Mouse (Mus musculus): Measurements from ENCODE around the gene Pip5k1b. TPM values are rescaled to one million over a fixed set of nuclear protein-coding genes. Genes with fewer than 3 reads are reported as not detected.

Pip5k1b gene
- polyA plus RNA-seq, 1 experiment from 2014 or later, result 7.0 TPM

DNA sequence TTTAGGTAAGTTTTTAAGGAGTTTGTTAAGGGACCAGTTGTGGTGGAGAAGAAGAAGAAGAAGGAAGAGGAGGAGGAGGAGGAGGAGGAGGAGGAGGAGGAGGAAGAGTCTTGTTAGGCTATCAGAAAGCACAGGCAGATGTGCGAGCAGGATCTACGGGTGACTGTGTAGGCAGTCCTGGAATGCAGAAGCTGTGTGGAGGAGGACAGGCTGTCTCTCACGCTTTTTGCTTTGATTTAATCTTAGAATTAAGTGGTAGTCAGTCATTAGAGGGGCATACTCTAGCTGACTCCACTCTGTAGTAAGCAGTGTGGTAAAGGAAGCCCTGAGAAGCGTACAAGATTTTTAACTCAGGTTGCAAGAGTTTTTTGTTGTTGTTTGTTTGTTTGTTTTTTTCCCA, 86.5 kb downstream of the Pip5k1b start:
- H3K36me3 ChIP-seq, result peaks cover 7% of the 10 kb centered on the region; the same call in 1 of the 2 replicates
- no peaks in the 10 kb centered on the region for H3K9me3 ChIP-seq
- ATAC-seq (ENCODE audit: extremely low read depth, insufficient number of reproducible peaks, low FRiP score, low TSS enrichment), result no peak
- H3K4me3 ChIP-seq, result no peak overlapping the region
- H3K27ac ChIP-seq (replicated peaks), result peak overlapping the region; percentile 67
- 28% methylated on average over 4 of the region's 4 CpGs for WGBS
- H3K4me1 ChIP-seq, result peaks cover 47% of the 10 kb centered on the region
- H3K4me2 ChIP-seq, result peak overlapping the region; percentile 41
- H3K9ac ChIP-seq, result peak overlapping the region; percentile 54; the same call in 1 of the 2 replicates
- no peaks in the 10 kb centered on the region for H3K27me3 ChIP-seq (replicated peaks)

DNA sequence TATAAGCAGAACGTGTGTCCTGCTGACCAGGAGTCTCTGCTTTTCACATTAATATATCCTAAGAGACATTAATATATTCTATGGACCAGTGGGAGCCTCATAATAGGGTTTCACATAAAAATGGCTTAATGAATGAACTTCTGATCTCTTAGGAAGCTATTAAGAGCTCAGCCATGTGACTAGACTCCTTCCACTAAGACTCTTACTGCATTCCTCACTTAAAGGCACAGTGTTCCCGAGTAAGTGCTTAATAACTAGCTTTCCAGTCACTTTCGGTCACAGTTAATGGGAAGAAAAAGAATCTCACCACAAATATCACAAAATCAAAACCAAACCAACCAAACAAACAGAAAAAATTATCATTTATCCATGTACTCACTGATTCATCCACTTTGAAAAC, 87.1 kb downstream of the Pip5k1b start:
- H3K27me3 ChIP-seq (replicated peaks), result no peaks in the 10 kb centered on the region
- 0 out of 2 replicates have a peak, but pooled peaks cover 7% of the 10 kb centered on the region for H3K36me3 ChIP-seq
- no peaks in the 10 kb centered on the region for H3K9me3 ChIP-seq
- no peak for ATAC-seq (ENCODE audit: extremely low read depth, insufficient number of reproducible peaks, low FRiP score, low TSS enrichment)
- peaks cover 41% of the 10 kb centered on the region for H3K4me1 ChIP-seq
- WGBS, result 61% methylated on average over 3 of the region's 3 CpGs
- H3K27ac ChIP-seq (replicated peaks), result peak overlapping the region; percentile 67
- no peak overlapping the region for H3K9ac ChIP-seq
- peak overlapping the region; percentile 41 for H3K4me2 ChIP-seq
- H3K4me3 ChIP-seq, result no peak overlapping the region

DNA sequence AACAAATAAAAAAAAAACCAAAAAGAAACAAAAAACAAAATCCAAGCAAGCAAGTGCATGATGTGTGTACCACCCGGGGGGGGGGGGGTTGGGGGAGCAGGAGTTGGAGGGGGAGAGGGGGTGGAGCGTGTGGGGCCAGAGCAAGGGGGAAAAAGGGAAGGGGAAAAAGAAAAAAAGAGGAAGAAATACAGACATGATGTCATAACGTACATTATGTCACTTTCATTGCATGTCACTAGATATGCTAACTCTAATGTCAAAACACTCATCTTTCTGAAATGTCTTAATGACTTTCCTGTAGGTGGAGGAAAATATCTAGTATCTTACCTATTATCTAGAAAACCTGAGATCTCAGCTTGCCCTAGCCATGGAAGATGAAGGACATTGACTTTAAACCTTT, 92.7 kb downstream of the Pip5k1b start:
- H3K9ac ChIP-seq, result no peak overlapping the region
- no peak overlapping the region for H3K27ac ChIP-seq (replicated peaks)
- H3K4me1 ChIP-seq, result peaks cover 21% of the 10 kb centered on the region
- H3K4me3 ChIP-seq, result no peak overlapping the region
- ATAC-seq (ENCODE audit: extremely low read depth, insufficient number of reproducible peaks, low FRiP score, low TSS enrichment), result no peak
- no peaks in the 10 kb centered on the region for H3K36me3 ChIP-seq
- no peak overlapping the region for H3K4me2 ChIP-seq
- 80% methylated on average over 2 of the region's 3 CpGs for WGBS
- H3K9me3 ChIP-seq, result no peaks in the 10 kb centered on the region
- no peaks in the 10 kb centered on the region for H3K27me3 ChIP-seq (replicated peaks)

GRCm38 (mm10) chr19:24456591-24457231, 99.0 kb downstream of the Pip5k1b start:
- 73% methylated on average over 6 of the region's 6 CpGs for WGBS
- Histone ChIP-seq H3K27me3 (replicated peaks) (no peaks in the 10 kb centered on the region), H3K9ac (no peak overlapping the region), H3K4me2 (no peak overlapping the region), H3K9me3 (no peaks in the 10 kb centered on the region), H3K4me3 (no peak overlapping the region), H3K36me3 (no peaks in the 10 kb centered on the region), H3K4me1 (peaks cover 61% of the 10 kb centered on the region), H3K27ac (replicated peaks) (peak overlapping the region; percentile 33)
- no peak for ATAC-seq (ENCODE audit: extremely low read depth, insufficient number of reproducible peaks, low FRiP score, low TSS enrichment)

- H3K4me3 ChIP-seq, result no peak overlapping the region
- H3K9ac ChIP-seq, result no peak overlapping the region
- H3K4me2 ChIP-seq, result no peak overlapping the region
- no peak for ATAC-seq (ENCODE audit: extremely low read depth, insufficient number of reproducible peaks, low FRiP score, low TSS enrichment)
- H3K36me3 ChIP-seq, result no peaks in the 10 kb centered on the region
- H3K27me3 ChIP-seq (replicated peaks), result no peaks in the 10 kb centered on the region
- peaks cover 60% of the 10 kb centered on the region for H3K4me1 ChIP-seq
- no peaks in the 10 kb centered on the region for H3K9me3 ChIP-seq
- WGBS, result 71% methylated on average over 6 of the region's 6 CpGs
- H3K27ac ChIP-seq (replicated peaks), result peak overlapping the region; percentile 33
Measured at GRCm38 (mm10) chr19:24455249-24455960, 100.3 kb downstream of the Pip5k1b start.

GRCm38 (mm10) chr19:24454451-24454850, 101.2 kb downstream of the Pip5k1b start:
- peaks cover 64% of the 10 kb centered on the region for H3K4me1 ChIP-seq
- H3K27me3 ChIP-seq (replicated peaks), result no peaks in the 10 kb centered on the region
- H3K27ac ChIP-seq (replicated peaks), result no peak overlapping the region
- no peak overlapping the region for H3K9ac ChIP-seq
- H3K4me3 ChIP-seq, result no peak overlapping the region
- no peaks in the 10 kb centered on the region for H3K36me3 ChIP-seq
- WGBS, result 73% methylated on average over 2 of the region's 2 CpGs
- H3K9me3 ChIP-seq, result no peaks in the 10 kb centered on the region
- H3K4me2 ChIP-seq, result no peak overlapping the region
- no peak for ATAC-seq (ENCODE audit: extremely low read depth, insufficient number of reproducible peaks, low FRiP score, low TSS enrichment)

- H3K27me3 ChIP-seq (replicated peaks), result no peaks in the 10 kb centered on the region
- H3K4me3 ChIP-seq, result no peak overlapping the region
- H3K9me3 ChIP-seq, result no peaks in the 10 kb centered on the region
- no peak overlapping the region for H3K27ac ChIP-seq (replicated peaks)
- H3K4me1 ChIP-seq, result peaks cover 64% of the 10 kb centered on the region
- no peak overlapping the region for H3K9ac ChIP-seq
- 80% methylated on average over 13 of the region's 13 CpGs for WGBS
- H3K4me2 ChIP-seq, result no peak overlapping the region
- ATAC-seq (ENCODE audit: extremely low read depth, insufficient number of reproducible peaks, low FRiP score, low TSS enrichment), result no peak
- H3K36me3 ChIP-seq, result no peaks in the 10 kb centered on the region
Measured at GRCm38 (mm10) chr19:24453379-24453778, 102.3 kb downstream of the Pip5k1b start.

- peak overlapping the region; percentile 79 for H3K27ac ChIP-seq (replicated peaks)
- H3K4me1 ChIP-seq, result peaks cover 62% of the 10 kb centered on the region
- no peak overlapping the region for H3K4me3 ChIP-seq
- ATAC-seq (ENCODE audit: extremely low read depth, insufficient number of reproducible peaks, low FRiP score, low TSS enrichment), result no peak
- H3K27me3 ChIP-seq (replicated peaks), result no peaks in the 10 kb centered on the region
- peak overlapping the region; percentile 3; the same call in 1 of the 2 replicates for H3K4me2 ChIP-seq
- no peaks in the 10 kb centered on the region for H3K9me3 ChIP-seq
- 14% methylated on average over 3 of the region's 3 CpGs for WGBS
- H3K9ac ChIP-seq, result no peak overlapping the region
- no peaks in the 10 kb centered on the region for H3K36me3 ChIP-seq
Measured at GRCm38 (mm10) chr19:24452441-24452898, 103.2 kb downstream of the Pip5k1b start.

- no peak overlapping the region for H3K4me3 ChIP-seq
- H3K9ac ChIP-seq, result no peak overlapping the region
- H3K9me3 ChIP-seq, result no peaks in the 10 kb centered on the region
- no peak overlapping the region for H3K4me2 ChIP-seq
- H3K36me3 ChIP-seq, result no peaks in the 10 kb centered on the region
- H3K27ac ChIP-seq (replicated peaks), result peak overlapping the region; percentile 79
- ATAC-seq (ENCODE audit: extremely low read depth, insufficient number of reproducible peaks, low FRiP score, low TSS enrichment), result no peak
- H3K27me3 ChIP-seq (replicated peaks), result no peaks in the 10 kb centered on the region
- peaks cover 57% of the 10 kb centered on the region for H3K4me1 ChIP-seq
- 85% methylated on average over 3 of the region's 3 CpGs for WGBS
Measured at GRCm38 (mm10) chr19:24451626-24452025, 104.0 kb downstream of the Pip5k1b start.

- no peak overlapping the region for H3K4me3 ChIP-seq
- no peaks in the 10 kb centered on the region for H3K27me3 ChIP-seq (replicated peaks)
- H3K36me3 ChIP-seq, result no peaks in the 10 kb centered on the region
- no peak overlapping the region for H3K27ac ChIP-seq (replicated peaks)
- 85% methylated on average over 8 of the region's 8 CpGs for WGBS
- H3K4me1 ChIP-seq, result peaks cover 48% of the 10 kb centered on the region
- H3K9me3 ChIP-seq, result no peaks in the 10 kb centered on the region
- no peak overlapping the region for H3K4me2 ChIP-seq
- no peak for ATAC-seq (ENCODE audit: extremely low read depth, insufficient number of reproducible peaks, low FRiP score, low TSS enrichment)
- H3K9ac ChIP-seq, result no peak overlapping the region
Measured at GRCm38 (mm10) chr19:24450740-24451139, 104.9 kb downstream of the Pip5k1b start.

DNA sequence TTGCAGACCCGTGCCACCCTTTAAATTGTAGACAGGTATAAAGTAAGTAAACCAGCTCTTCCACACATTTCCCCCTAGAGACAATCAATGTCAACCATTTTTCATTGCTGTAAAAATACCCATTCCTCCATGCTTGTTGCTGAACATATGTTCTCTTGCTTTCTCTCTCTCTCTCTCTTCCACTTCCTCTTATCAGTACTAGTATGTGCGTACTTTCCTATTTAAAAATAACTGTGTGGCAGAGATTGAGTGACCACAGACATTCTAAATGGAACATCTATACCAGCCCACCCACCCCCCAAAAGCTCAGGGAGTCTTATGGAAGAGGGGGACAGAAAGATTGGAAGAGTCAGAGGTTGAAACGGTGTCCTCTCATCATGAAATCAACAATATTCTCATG, 111.3 kb downstream of the Pip5k1b start:
- peak overlapping the region; percentile 32 for H3K27ac ChIP-seq (replicated peaks)
- H3K27me3 ChIP-seq (replicated peaks), result no peaks in the 10 kb centered on the region
- H3K4me3 ChIP-seq, result no peak overlapping the region
- no peak overlapping the region for H3K9ac ChIP-seq
- 59% methylated on average over 3 of the region's 3 CpGs for WGBS
- H3K4me1 ChIP-seq, result peaks cover 20% of the 10 kb centered on the region
- peaks cover 6% of the 10 kb centered on the region for H3K36me3 ChIP-seq
- H3K4me2 ChIP-seq, result peak overlapping the region; percentile 16
- no peaks in the 10 kb centered on the region; the same call in 1 of the 2 replicates for H3K9me3 ChIP-seq
- no peak for ATAC-seq (ENCODE audit: extremely low read depth, insufficient number of reproducible peaks, low FRiP score, low TSS enrichment)
